Mouse (Mus musculus): ENCODE measurements around the gene Cd200.

GRCm38 (mm10) chr16:45402951-45403350, 5.9 kb downstream of the Cd200 start:
- TF ChIP-seq TAL1 (IDR thresholded peaks at IDR 0.05; ENCODE audit: low read length) (no peak), GATA1 (IDR thresholded peaks at IDR 0.05; ENCODE audit: low read length) (no peak)
